Mouse (Mus musculus): Measurements from ENCODE around the gene Usp42.
A peak's percentile ranks its signal among the peaks of the same experiment; 100 is the strongest.

Gene Usp42

DNA sequence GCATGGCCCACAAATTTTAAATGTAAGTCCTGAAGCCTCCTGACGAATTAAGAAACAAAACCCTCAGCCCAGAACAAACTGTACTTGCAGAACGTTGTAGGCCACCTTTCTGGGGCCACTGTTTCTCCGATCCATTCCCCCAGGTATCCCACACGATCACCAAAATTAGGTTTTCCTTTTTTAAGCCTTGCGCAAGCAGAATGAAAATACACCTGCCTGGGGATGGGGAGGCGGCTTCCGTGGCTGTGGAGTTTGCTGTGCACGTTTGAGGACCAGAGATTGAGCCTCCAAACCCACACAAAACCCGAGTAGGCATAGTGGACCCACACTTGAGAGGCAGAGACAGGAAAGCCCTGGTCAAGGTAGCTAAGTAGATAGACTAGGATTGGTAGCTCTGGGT is 41.7 kb downstream of the Usp42 start:
- DNase-seq (ENCODE audit: low read depth, low spot score), result no peak

DNA sequence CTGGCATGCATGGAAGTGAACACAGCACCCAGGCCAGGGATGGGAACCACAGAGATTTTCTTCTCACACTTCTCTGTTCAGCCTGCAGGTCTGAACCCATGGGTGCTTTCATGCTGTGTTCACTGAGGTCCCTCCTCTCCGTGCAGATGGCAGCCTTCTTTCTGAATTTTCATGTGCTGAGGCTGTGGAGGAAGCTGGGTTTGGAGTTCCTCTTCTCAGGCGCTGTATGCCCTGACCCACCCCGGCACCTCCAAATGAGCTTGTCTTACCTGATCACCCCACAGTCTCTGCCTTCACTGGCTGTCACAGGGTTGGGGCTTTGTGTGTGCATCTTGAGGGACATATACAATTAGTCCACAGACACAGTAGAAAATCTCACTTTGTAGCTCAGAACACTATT is 44.5 kb downstream of the Usp42 start:
- no peak for DNase-seq (ENCODE audit: low read depth, low spot score)

DNA sequence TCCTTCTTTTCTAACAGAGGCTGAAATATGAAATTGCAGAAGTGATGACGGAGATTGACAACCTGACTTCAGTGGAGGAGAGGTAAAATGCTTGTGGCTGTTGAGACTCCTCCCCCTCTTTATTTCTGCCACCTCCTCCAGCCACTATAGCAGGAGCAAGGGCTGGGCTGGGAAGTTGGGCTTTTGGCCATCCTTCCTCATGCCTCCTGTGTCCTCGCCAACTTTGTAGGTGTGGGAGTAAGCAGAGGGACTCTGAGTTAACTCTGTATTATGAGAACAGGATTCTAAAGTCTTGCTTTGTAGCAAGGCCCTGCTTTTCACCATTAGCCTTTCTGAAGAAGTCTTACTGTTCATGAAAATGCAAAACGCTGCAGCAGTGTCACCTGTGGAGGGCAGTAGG is 45.6 kb downstream of the Usp42 start:
- DNase-seq (ENCODE audit: low read depth, low spot score), result no peak

DNA sequence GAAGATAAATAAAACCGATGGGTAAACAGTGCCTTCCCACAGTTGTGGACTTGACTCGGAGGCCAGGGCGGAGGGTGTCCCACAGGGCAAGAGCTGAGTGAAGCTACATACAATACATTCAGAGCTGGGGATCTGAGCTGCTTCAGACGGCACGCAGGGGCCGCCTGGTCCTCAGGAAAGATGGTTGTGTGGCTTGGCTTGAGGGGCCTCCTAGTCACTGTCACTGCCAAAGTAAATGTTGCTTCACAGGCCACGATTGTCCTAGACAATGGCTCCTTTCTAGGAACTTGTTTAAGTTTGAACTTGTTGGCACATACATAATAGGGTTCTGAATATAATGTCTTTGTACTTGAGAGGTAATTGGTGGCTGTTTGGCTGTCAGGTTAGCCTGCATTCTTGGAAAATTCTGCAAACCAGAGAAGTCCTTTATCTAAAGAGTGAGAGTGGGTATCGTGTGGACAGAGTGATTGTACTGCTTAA is 47.1 kb downstream of the Usp42 start:
- no peak for DNase-seq (ENCODE audit: low read depth, low spot score)

DNA sequence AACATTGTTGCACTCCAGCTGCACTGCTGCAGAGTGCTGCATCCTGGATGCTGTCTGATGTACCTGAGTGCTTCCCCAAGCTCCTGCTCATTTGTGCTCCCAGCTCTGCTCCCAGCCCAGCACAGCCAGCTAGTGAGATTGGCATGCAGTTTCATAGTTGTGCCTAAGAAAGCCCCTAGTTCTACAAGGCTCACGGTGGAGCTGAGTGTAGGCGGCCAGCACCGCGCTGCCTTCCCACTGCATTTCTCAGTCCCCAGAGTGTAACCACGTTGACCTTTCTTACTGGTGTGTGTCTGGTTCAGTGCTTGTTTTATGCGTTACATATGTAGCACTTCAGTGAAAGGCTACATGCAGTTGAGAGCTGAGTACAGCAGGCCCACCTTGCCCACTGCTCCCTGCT is 48.4 kb downstream of the Usp42 start:
- DNase-seq (ENCODE audit: low read depth, low spot score), result no peak

DNA sequence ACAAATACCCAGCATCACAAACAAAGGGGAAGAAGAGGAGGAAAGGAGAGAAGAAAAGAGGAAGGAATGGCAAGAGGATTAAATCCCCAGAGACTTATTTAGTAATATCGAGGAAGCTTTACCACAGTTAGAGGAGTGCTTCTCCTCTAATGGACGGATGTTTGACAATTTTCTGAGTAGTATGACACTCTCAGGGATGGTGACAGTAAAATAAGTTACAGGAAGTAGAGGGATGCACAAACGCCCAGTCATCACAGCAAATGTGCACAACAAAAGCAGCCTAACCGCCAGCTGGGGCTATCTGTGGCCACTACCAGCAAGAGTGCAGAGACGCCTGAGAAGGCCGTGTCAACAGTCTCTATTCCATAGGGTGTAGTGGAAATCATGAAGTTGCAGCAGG is 52.4 kb downstream of the Usp42 start:
- DNase-seq (ENCODE audit: low read depth, low spot score), result no peak

DNA sequence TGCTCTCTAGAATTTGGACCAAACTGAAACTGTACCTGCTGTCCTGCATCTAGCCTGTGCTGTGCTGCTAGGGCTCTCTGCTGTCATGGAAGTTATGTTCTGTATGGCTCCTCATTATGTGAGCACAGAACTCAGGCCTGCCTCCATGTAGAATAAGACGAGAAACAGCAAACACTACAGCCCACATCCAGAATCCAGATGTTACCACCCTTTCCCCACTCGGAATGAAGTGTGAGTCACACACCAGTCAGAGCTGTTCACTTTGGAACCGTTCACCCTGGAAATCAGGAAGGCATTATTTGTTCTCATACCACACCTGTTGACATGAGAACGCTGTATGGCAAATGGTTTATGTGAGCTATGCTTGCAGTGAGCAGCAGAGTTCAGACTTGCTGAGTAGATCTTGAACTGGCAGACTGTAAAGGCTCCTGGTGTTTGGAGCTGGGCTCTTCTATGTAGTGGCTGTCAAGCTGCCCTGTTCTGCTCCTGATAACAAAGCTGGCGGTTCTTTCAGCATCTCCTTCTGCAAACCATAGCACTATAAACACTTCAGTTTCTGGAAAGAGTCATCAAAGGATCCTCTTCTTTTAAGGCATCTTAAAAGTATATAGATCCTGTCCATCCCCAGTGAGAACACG is 53.3 kb downstream of the Usp42 start:
- no peak for DNase-seq (ENCODE audit: low read depth, low spot score)

DNA sequence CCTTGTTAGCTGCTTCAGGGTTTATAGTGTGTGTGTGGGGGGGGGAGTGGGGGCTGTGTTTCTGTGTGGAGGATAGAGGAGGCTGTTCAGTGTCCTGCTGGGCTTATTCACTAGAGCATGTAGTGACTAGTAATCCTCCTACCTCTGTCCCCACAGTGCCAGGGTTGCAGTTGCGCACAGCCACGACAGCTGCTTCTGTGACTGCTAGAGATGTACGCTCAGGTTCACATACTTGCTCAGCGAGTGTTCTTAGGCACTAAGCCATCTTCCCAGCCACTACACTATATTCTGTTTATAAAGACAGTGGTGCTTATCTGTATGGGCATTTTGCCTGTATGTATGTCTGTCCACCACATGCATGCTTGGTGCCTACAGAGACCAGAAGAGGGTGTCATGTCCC is 54.7 kb downstream of the Usp42 start:
- no peak for DNase-seq (ENCODE audit: low read depth, low spot score)

DNA sequence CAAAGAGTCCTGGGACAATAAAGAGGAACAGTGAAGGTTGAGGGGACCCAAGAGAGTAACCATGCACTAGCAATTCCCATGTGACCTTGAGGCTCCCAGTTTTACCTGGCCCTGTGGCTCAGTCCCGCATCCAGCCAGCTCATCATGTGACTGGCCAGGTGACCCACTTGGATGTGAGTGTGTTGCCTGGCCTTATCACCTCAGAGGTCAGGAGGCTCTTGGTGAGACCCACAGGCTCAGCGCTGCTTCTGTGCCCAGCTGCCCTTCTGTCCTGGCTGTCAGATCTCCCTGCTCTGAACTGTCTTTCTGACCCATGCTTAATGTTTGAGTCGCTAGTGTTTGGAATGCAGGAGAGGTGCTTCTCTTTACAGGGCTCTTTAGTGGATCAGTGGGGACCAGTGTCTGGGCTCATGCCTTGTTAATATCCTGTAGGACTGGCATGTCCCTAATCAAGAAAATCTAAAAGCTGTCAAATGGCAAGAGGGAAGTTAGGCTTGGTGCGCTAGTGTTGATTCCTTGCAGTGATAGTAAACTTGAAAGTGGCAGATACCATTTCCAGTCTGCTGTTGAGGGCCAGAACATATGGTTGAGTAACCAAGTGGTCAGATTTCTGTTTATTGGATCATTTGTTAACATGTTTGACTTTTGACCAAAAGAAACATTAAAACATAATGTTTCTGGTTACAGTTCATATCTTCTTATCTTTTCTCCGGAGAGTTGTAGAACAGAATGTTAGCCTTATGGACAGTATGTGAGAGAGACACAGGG is 55.7 kb downstream of the Usp42 start:
- DNase-seq (ENCODE audit: low read depth, low spot score), result no peak

DNA sequence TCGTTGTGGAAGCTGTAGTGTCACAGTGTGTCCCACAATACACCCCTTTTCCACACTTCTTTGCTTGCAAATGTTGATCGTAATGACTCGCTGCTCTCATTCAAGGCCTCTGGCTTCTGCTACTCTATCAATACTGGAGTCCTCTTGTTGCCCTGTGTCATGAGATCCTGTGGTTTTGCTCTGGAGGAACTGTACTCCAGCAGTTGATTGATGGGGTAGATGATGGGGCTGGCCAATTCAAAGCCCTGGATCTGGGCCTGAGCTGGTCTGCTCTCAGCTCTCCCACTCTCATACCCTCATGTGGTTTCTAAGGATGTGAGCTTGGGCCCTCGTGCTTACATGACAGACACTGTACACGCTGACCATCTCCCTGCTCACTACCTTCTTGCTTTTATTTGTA is 57.5 kb downstream of the Usp42 start:
- DNase-seq (ENCODE audit: low read depth, low spot score), result no peak

DNA sequence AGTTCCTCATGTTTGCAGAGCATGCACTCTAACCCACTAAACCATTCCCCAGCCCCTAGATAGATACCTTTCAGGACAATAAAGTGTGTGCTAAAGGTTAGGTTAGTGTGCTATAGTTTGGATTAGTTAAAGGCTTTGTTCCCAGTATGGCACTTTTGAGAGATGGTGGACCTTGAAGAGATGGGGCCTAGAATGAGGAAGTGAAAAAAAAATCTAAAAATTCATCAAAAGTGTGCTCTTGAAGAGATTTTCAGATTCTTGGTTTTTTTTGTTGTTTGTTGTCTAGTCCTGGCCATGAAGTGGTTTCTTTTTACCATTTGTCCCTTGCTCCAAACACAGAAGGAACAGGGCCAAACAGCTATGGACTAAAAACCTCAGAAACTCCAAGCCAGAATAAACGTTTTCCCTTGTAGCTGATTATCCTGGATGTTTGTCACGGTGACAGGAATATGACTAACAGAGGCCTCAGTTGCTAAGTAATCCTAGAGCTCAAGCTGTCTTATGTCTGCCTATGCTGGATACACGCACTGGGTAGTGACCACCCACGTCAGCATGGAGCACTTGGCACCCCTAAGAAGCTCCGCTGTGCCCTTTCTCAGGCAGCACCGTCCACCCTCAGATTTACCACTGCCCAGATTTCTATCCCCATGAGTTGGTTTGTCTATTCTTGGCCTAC is 61.2 kb downstream of the Usp42 start:
- DNase-seq (ENCODE audit: low read depth, low spot score), result no peak

DNA sequence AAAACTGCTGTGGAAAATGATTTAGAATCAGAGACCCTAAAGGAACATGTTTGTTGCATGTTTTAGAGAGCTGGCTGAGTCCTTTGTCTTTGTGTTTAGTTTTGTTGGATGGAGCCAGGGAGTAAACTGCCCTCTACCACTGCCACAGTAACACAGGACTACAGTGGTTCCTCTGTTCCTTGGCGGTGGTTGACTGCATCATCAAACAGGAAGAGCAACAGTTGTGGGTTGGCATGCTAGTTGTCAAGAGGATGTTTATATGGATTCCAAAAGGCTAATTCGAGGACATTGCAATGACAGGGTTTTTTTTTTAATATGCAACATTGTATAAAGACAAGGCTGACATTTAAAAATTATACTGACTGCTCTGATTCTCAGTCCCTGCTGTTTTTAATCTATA is 62.2 kb downstream of the Usp42 start:
- no peak for DNase-seq (ENCODE audit: low read depth, low spot score)

DNA sequence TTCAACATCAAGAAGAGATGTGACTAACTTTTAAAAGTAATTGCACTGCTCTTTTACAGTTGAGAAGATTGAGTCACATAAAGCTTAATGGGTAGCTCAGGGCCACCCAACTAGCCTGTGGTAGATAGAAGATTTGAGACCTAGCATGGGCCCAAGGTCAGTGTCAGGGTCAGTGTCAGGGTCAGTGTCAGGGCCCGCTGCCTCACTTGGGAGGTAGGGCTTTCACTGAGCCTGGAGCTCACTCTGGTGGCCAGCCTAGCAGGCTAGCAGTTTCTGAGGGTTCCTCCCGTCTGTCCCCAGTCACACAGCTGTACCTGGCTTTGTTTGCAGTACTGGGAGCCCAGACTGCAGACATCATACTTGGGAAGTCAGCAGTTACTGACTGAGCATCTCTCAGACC is 62.7 kb downstream of the Usp42 start:
- DNase-seq (ENCODE audit: low read depth, low spot score), result no peak

DNA sequence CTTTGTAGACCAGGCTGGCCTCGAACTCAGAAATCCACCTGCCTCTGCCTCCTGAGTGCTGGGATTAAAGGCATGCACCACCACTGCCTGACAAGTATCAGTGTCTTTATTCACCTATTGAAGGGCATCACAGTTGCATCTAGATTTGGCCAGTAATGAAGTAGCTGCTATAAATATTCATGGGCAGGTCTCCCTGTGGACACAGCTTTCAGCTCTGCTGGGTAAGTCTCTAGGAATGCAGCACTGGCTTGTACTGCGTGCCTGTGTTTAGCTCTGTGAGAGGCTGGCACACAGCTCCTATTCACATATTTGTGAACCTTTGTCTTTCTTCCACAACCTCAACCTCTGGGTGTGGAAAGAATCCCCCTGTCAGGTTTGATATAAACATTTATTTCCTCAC is 63.2 kb downstream of the Usp42 start:
- DNase-seq (ENCODE audit: low read depth, low spot score), result no peak

DNA sequence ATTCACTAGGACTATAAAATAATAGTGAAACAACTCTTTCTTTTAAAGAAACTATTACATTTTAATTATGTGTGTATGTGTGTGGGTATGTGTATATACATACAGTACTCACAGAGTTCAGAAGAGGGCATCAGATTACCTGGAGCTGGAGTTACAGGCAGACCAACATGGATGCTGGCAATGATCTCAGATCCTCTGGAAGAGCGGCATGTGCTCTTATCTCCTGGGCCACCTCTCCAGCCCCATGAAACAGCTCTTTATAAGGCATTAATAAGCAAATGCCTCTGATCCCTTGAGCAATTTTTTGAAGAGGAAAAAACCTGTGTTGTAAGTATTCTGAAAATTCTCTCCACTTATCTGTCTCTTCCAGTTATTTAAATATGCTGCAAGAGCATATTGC is 66.1 kb downstream of the Usp42 start:
- peak; percentile 50 for DNase-seq (ENCODE audit: low read depth, low spot score)

DNA sequence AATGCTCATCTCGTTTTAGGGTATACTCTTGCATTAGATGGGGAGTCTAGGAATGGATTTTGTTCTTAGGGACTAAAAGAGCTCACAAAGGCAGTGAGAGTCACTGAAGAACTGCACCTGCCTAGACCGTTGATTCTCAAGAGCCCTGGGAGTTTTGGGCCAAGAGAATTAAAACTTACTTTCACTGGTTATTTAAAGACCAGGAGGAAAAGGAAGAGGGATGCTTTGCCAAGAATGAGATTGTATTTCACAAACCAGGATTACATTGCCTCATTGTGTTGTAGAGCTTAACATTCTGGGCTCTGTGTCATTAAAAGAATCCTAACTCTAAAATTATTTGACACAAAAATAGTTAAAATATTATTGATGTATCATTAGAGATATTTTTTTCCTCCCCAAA is 66.5 kb downstream of the Usp42 start:
- no peak for DNase-seq (ENCODE audit: low read depth, low spot score)

DNA sequence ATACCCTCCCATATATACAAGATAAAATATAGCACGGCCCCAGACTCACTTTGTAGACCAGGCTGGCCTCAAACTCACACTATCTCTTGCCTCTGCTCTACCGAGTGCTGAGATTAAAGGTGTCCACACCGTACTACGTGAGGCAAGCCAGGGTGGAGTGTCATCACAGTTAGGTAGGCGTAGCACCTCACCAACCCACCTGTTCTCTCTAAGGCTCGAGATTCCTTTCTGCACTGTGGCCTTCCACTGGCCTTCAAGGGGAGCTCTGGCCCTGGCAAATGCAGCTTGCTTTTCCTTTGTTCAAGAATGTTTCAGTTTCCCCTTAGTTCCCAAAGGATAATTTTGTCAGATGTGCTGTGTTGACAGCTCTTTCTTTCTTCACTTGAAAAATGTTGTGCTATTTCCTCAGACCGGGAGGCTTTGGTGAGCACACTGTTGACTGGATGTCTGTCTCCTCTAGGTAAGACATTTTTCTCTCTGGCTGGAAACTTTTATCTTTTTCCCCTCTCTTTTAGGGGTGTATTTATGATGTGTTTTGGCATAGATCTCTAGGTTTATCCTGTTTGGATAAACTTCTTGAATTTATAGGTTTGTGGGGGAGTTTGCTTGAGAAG is 68.9 kb downstream of the Usp42 start:
- no peak for DNase-seq (ENCODE audit: low read depth, low spot score)

Measured in c-Kit-negative CD71-positive TER-119-positive erythroid progenitor cells, embryonic 14.5 days (primary cell).